Mouse (Mus musculus) ES-Bruce4 (cell line): ENCODE results near the gene Ccdc73. TPM values are rescaled to one million over a fixed set of nuclear protein-coding genes. Genes with fewer than 3 reads are reported as not detected.

Experiments used
- H3K27ac ChIP-seq: 2 replicates; pipeline ENCODE4 v1.5.1; 2012; ENCODE audit warnings: low read length, inconsistent platforms; ENCODE audit not compliant: insufficient read depth
- H3K27me3 ChIP-seq: 2 replicates; pipeline ENCODE4 v1.6.1; 2012; ENCODE audit warnings: mild to moderate bottlenecking, low read length, inconsistent platforms; ENCODE audit not compliant: control insufficient read depth, poor library complexity, insufficient read depth, severe bottlenecking
- H3K36me3 ChIP-seq: 2 replicates; pipeline ENCODE4 v1.6.1; 2012; ENCODE audit warnings: inconsistent platforms, mild to moderate bottlenecking, low read length, moderate library complexity; ENCODE audit not compliant: control insufficient read depth, poor library complexity, insufficient read depth, severe bottlenecking
- H3K4me1 ChIP-seq: one replicate; pipeline ENCODE4 v1.8.1; 2011; ENCODE audit warnings: low read length; ENCODE audit not compliant: control insufficient read depth, insufficient read depth
- H3K4me3 ChIP-seq: 2 replicates; pipeline ENCODE4 v1.5.1; 2011; ENCODE audit warnings: low read depth, mild to moderate bottlenecking, low read length
- H3K9ac ChIP-seq: 2 replicates; pipeline ENCODE4 v1.6.1; 2012; ENCODE audit warnings: low read depth, mild to moderate bottlenecking, inconsistent platforms; ENCODE audit not compliant: poor library complexity, severe bottlenecking
- H3K9me3 ChIP-seq: replicated peaks from 2 replicates; pipeline ENCODE4 v1.6.1; 2012; ENCODE audit warnings: mild to moderate bottlenecking, low read length, inconsistent platforms; ENCODE audit not compliant: control insufficient read depth, poor library complexity, insufficient read depth, severe bottlenecking
- CTCF ChIP-seq: IDR thresholded peaks from one replicate; pipeline ENCODE4 v1.8.1; 2011; ENCODE audit warnings: low read depth, low read length
- EP300 ChIP-seq: IDR thresholded peaks from 2 replicates; pipeline ENCODE4 v1.6.1; 2011; ENCODE audit warnings: low read depth, low read length; ENCODE audit not compliant: insufficient read depth
- POLR2A ChIP-seq: IDR thresholded peaks from one replicate; pipeline ENCODE4 v1.8.1; 2011; ENCODE audit warnings: low read length; ENCODE audit not compliant: insufficient read depth
- polyA plus RNA-seq: library from polyadenylated mRNA; stranded (reverse); fragments of >200 nt; gene quantifications from 2 replicates; pipeline ENCODE4 v1.2.4, GENCODE M21; 2011; ENCODE audit warnings: low read depth; ENCODE audit not compliant: missing spikeins, insufficient read depth, insufficient read length

The Ccdc73 gene
- polyA plus RNA-seq, 1 experiment: 5.9 TPM

DNA sequence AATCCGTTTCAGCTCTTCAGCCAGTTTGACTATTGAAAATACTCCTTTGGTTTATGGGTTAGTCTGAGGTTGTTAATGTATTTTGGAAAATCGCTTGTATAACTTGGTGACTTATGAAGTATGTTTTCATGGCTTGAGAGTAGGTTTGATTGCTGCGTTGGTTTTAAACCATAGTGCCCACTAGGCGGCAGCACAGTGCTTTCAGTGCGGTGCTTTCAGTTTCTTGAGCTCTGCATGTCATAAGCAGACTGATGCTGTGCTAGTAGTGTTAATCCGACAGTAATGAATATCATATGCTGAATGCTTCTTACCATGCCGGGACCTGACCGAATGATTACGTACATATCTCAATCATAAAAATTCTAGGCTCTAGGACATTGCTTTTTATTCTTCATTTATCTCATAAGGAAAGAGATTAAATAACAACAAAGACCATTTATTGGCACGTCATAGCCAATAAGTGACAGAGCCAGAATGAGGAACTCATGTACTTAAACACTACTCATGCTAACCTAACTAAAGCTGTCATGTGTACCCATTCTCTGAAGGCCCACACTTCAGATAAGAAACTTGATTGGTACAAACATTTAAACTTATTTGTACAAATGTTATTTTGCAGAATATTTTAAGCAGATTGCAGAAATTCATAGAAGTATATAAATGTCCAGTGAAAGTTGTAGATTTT lies 20.4 kb downstream of the Ccdc73 start:
- Histone ChIP-seq H3K9ac (no peak overlapping the region), H3K36me3 (no peaks in the 10 kb centered on the region), H3K4me3 (no peak overlapping the region), H3K27me3 (no peaks in the 10 kb centered on the region), H3K27ac (no peak overlapping the region), H3K9me3 (no peaks in the 10 kb centered on the region), H3K4me1 (peaks cover 2% of the 10 kb centered on the region)
- TF ChIP-seq CTCF: peak; percentile 69
- TF ChIP-seq EP300: no peak

DNA sequence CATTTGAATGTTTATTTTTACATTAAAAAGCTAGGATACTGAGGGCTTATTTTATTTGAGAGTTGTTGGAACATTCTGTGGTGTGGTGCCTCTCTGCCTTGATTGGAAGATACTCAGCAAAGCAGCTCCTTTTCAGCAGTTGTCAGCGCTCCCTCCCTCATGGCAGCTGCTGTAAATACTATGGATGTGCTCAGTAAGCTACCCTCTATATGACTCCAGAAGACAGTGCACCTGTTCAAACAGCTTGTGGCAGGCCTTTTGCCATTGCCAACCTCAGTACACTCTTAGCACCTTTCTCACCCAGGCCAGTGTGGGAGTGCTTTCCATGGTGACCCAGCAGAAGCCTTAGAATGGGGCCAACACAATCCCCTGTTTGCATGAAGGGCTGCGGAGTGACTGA lies 32.4 kb downstream of the Ccdc73 start:
- TF ChIP-seq EP300 (no peak), CTCF (no peak), POLR2A (no peak)
- no peak overlapping the region for H3K4me3 ChIP-seq
- no peaks in the 10 kb centered on the region for H3K9me3 ChIP-seq
- no peaks in the 10 kb centered on the region for H3K4me1 ChIP-seq
- no peaks in the 10 kb centered on the region for H3K27me3 ChIP-seq
- no peak overlapping the region for H3K27ac ChIP-seq
- H3K36me3 ChIP-seq: no peaks in the 10 kb centered on the region
- no peak overlapping the region for H3K9ac ChIP-seq

DNA sequence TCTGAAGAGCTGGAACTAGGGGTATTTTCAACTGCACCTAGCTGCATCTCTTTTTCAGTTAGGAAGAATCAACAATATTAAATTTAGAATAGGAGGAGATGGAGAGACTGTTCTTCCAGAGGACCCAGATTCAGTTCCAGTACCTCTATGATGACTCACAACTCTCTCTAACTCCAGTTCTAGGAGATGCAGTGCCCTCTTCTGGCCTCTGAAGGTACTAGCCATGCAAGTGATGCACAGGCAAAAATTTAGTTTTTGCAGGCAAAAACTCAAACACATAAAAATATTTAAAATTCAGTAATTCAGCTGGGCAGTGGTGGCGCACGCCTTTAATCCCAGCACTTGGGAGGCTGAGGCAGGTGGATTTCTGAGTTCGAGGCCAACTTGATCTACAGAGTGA lies 48.1 kb downstream of the Ccdc73 start:
- no peak overlapping the region for H3K4me3 ChIP-seq
- TF ChIP-seq EP300 (no peak), CTCF (peak; percentile 1), POLR2A (no peak)

DNA sequence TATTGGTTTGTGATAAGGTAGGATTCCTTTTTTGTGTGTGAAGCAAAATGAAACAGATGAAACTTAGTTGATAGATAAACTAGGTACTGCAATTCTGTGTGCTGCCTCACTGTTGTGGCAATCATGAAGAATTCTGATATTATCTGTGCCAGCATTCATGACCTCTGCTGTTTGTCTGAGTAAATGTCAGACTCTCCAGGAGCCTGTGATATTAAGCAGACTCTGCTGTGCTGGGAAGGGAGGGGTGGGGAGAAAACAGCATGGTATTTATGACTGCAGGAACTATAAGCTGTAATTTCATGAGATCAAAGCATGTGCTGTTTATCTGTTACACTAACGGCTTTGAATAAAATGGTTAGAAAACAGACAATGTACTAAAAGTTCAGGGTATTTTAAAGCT lies 96.9 kb downstream of the Ccdc73 start:
- no peaks in the 10 kb centered on the region for H3K36me3 ChIP-seq
- H3K4me1 ChIP-seq: no peaks in the 10 kb centered on the region
- TF ChIP-seq CTCF: no peak
- no peak overlapping the region for H3K4me3 ChIP-seq
- H3K27ac ChIP-seq: no peak overlapping the region
- no peaks in the 10 kb centered on the region for H3K9me3 ChIP-seq
- H3K27me3 ChIP-seq: no peaks in the 10 kb centered on the region
- no peak overlapping the region for H3K9ac ChIP-seq

More for the DNA sequence above, 48.1 kb downstream of the Ccdc73 start:
- Histone ChIP-seq H3K36me3 (no peaks in the 10 kb centered on the region), H3K27ac (no peak overlapping the region), H3K9me3 (peaks cover 7% of the 10 kb centered on the region), H3K27me3 (no peaks in the 10 kb centered on the region), H3K9ac (no peak overlapping the region), H3K4me1 (no peaks in the 10 kb centered on the region)

DNA sequence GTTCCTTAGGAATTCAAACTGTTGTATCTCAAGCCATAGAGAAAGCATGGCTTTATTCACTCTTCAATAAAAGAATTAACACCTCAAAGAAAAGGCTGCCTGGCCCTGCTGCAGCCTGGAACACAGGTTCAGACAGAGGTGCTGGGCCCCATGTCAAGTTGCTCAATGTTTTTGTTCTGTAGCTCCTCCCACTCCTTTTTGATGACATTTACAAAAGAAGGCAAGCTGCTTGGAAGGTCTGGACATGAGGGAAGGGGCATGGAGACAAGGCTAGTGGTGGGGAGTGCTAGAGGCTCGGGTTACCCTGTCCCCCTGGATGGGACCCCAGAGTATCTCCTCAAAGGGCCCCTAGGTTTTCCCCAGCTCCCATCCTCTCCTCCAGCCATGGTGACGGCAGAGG lies 114.1 kb downstream of the Ccdc73 start:
- H3K36me3 ChIP-seq: no peaks in the 10 kb centered on the region
- H3K27ac ChIP-seq: no peak overlapping the region
- H3K4me3 ChIP-seq: no peak overlapping the region
- no peak for TF ChIP-seq POLR2A
- no peak for TF ChIP-seq CTCF
- no peak for TF ChIP-seq EP300
- no peaks in the 10 kb centered on the region for H3K27me3 ChIP-seq
- no peaks in the 10 kb centered on the region for H3K9me3 ChIP-seq
- no peak overlapping the region for H3K9ac ChIP-seq
- no peaks in the 10 kb centered on the region for H3K4me1 ChIP-seq

DNA sequence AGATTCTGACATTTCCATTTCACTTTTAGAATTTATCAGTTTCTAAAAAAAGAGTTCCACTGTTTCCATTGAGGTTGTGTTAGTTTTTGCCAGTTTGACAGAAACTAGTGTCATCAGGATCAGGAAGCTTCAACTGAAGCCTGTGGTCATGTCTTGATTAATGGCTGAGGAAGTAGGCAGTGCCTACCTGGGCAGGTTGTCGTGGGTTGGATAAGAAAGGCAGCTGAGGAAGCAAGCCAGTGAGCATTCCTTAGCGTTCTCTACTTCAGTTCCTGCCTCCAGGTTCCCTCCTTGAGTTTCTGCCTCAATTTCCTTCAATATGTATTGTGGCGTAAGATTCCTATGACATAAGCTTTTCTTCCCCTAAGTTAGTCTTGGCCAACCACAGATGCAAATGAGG lies 118.2 kb downstream of the Ccdc73 start:
- H3K4me3 ChIP-seq: no peak overlapping the region
- no peaks in the 10 kb centered on the region for H3K27me3 ChIP-seq
- no peak for TF ChIP-seq CTCF
- TF ChIP-seq EP300: no peak
- TF ChIP-seq POLR2A: no peak
- no peak overlapping the region for H3K27ac ChIP-seq
- H3K36me3 ChIP-seq: no peaks in the 10 kb centered on the region
- no peaks in the 10 kb centered on the region for H3K4me1 ChIP-seq
- no peak overlapping the region for H3K9ac ChIP-seq
- H3K9me3 ChIP-seq: no peaks in the 10 kb centered on the region
